Mouse (Mus musculus) forebrain, embryonic 10.5 days (tissue): ENCODE results near the gene Prpsap1. TPM values are rescaled to one million over a fixed set of nuclear protein-coding genes. Genes with fewer than 3 reads are reported as not detected.

Source experiments
- DNase-seq: peaks from one replicate; pipeline ENCODE4 v3.0.0-alpha.2; 2017; ENCODE audit warnings: low spot score; ENCODE audit errors: extremely low spot score
- H3K27ac ChIP-seq: fragments of 300-500 bp; sonication (generic); 2 replicates; pipeline ENCODE4 v1.5.1; 2016; ENCODE audit warnings: mild to moderate bottlenecking
- H3K27me3 ChIP-seq: fragments of 300-500 bp; sonication (generic); 2 replicates; pipeline ENCODE4 v1.6.1; 2016; ENCODE audit warnings: mild to moderate bottlenecking; ENCODE audit not compliant: poor library complexity, severe bottlenecking
- H3K36me3 ChIP-seq: fragments of 300-500 bp; sonication (generic); replicated peaks from 2 replicates; pipeline ENCODE4 v1.6.1; 2016; ENCODE audit warnings: mild to moderate bottlenecking, moderate library complexity
- H3K4me1 ChIP-seq: fragments of 300-500 bp; sonication (generic); 2 replicates; pipeline ENCODE4 v1.6.1; 2016
- H3K4me3 ChIP-seq: fragments of 300-500 bp; sonication (generic); 2 replicates; pipeline ENCODE4 v1.5.1; 2016; ENCODE audit warnings: mild to moderate bottlenecking, moderate library complexity
- H3K9me3 ChIP-seq: fragments of 300-500 bp; sonication (generic); 2 replicates; pipeline ENCODE4 v1.6.1; 2016; ENCODE audit warnings: mild to moderate bottlenecking, moderate library complexity
- WGBS: fragments of 180-500 bp; shearing (Covaris S2); methylation state at CpG from one replicate; pipeline ENCODE4 v1.1.7; 2016; 5-methylcytosine and 5-hydroxymethylcytosine counted together
- polyA plus RNA-seq: library from polyadenylated mRNA; unstranded; fragments of >200 nt; fragmentation: Nextera tagmentation; extraction: Ambion mirVana; gene quantifications from 2 replicates; pipeline ENCODE4 v1.2.1, GENCODE M21; 2016

Gene Prpsap1
- polyA plus RNA-seq, 1 experiment from 2014 or later = 200 TPM

GRCm38 (mm10) chr11:116530187-116531147, 36.5 kb upstream of the Prpsap1 start, which contains the start of gene Sphk1:
Gene Sphk1, plus strand, starts transcription at chr11:116530925.
- Histone ChIP-seq H3K4me1 (peaks cover 46% of the 10 kb centered on the region), H3K27me3 (peaks cover 85% of the 10 kb centered on the region), H3K9me3 (no peaks in the 10 kb centered on the region), H3K4me3 (peak within 1 kb of the TSS; percentile 52), H3K27ac (peak within 1 kb of the TSS; percentile 79), H3K36me3 (no peaks in the 10 kb centered on the region)
- DNase-seq = peak; percentile 57
- WGBS = 23% methylated on average over 11 of the region's 11 CpGs

GRCm38 (mm10) chr11:116528636-116529320, 34.8 kb upstream of the Prpsap1 start:
- no peaks in the 10 kb centered on the region for H3K36me3 ChIP-seq
- no peak for DNase-seq
- no peaks in the 10 kb centered on the region for H3K9me3 ChIP-seq
- no peak overlapping the region for H3K4me3 ChIP-seq
- H3K27ac ChIP-seq = no peak overlapping the region
- 80% methylated on average over 8 of the region's 8 CpGs for WGBS
- peaks cover 43% of the 10 kb centered on the region for H3K4me1 ChIP-seq
- peaks cover 68% of the 10 kb centered on the region for H3K27me3 ChIP-seq

- no peak overlapping the region for H3K27ac ChIP-seq
- no peak for DNase-seq
Measured at GRCm38 (mm10) chr11:116523699-116524189, 29.7 kb upstream of the Prpsap1 start.

GRCm38 (mm10) chr11:116522886-116523698, 29.1 kb upstream of the Prpsap1 start:
- Histone ChIP-seq H3K27me3 (peaks cover 24% of the 10 kb centered on the region; the same call in 1 of the 2 replicates), H3K4me3 (no peak overlapping the region), H3K9me3 (no peaks in the 10 kb centered on the region), H3K36me3 (no peaks in the 10 kb centered on the region), H3K4me1 (peaks cover 18% of the 10 kb centered on the region), H3K27ac (no peak overlapping the region)
- 71% methylated on average over 16 of the region's 16 CpGs for WGBS
- DNase-seq = no peak

More at GRCm38 (mm10) chr11:116523699-116524189, 29.7 kb upstream of the Prpsap1 start:
- Histone ChIP-seq H3K36me3 (no peaks in the 10 kb centered on the region), H3K27me3 (peaks cover 30% of the 10 kb centered on the region), H3K9me3 (no peaks in the 10 kb centered on the region), H3K4me3 (no peak overlapping the region), H3K4me1 (peaks cover 13% of the 10 kb centered on the region)
- 48% methylated on average over 5 of the region's 5 CpGs for WGBS

GRCm38 (mm10) chr11:116522046-116522445, 28.0 kb upstream of the Prpsap1 start:
- Histone ChIP-seq H3K4me3 (no peak overlapping the region), H3K27ac (no peak overlapping the region), H3K36me3 (no peaks in the 10 kb centered on the region), H3K27me3 (peaks cover 18% of the 10 kb centered on the region; the same call in 1 of the 2 replicates), H3K9me3 (no peaks in the 10 kb centered on the region), H3K4me1 (peaks cover 22% of the 10 kb centered on the region)
- DNase-seq = no peak
- WGBS = 83% methylated on average over 3 of the region's 3 CpGs

GRCm38 (mm10) chr11:116521143-116521542, 27.1 kb upstream of the Prpsap1 start:
- peaks cover 13% of the 10 kb centered on the region; the same call in 1 of the 2 replicates for H3K27me3 ChIP-seq
- peaks cover 22% of the 10 kb centered on the region for H3K4me1 ChIP-seq
- H3K9me3 ChIP-seq = no peaks in the 10 kb centered on the region
- H3K4me3 ChIP-seq = no peak overlapping the region
- 65% methylated on average over 3 of the region's 3 CpGs for WGBS
- DNase-seq = no peak
- no peak overlapping the region for H3K27ac ChIP-seq
- H3K36me3 ChIP-seq = no peaks in the 10 kb centered on the region

GRCm38 (mm10) chr11:116518482-116518881, 24.5 kb upstream of the Prpsap1 start:
- peaks cover 36% of the 10 kb centered on the region for H3K27me3 ChIP-seq
- H3K4me1 ChIP-seq = peaks cover 25% of the 10 kb centered on the region
- 0 out of 2 replicates have a peak overlapping the region, but pooled peaks have one; percentile 30 for H3K27ac ChIP-seq
- no peak overlapping the region for H3K4me3 ChIP-seq
- DNase-seq = no peak
- 78% methylated on average over 8 of the region's 8 CpGs for WGBS
- H3K9me3 ChIP-seq = no peaks in the 10 kb centered on the region
- no peaks in the 10 kb centered on the region for H3K36me3 ChIP-seq

- H3K9me3 ChIP-seq = peaks cover 7% of the 10 kb centered on the region; the same call in 1 of the 2 replicates
- WGBS = 10% methylated on average over 24 of the region's 24 CpGs
- no peak overlapping the region for H3K27ac ChIP-seq
- peak overlapping the region; percentile 29 for H3K4me3 ChIP-seq
- no peak for DNase-seq
- peaks cover 23% of the 10 kb centered on the region for H3K27me3 ChIP-seq
- H3K4me1 ChIP-seq = peaks cover 17% of the 10 kb centered on the region
- no peaks in the 10 kb centered on the region for H3K36me3 ChIP-seq
Measured at GRCm38 (mm10) chr11:116515330-116516020, 21.5 kb upstream of the Prpsap1 start.

- Histone ChIP-seq H3K36me3 (no peaks in the 10 kb centered on the region), H3K9me3 (peaks cover 7% of the 10 kb centered on the region; the same call in 1 of the 2 replicates), H3K27ac (no peak overlapping the region), H3K27me3 (peaks cover 23% of the 10 kb centered on the region), H3K4me1 (peaks cover 17% of the 10 kb centered on the region), H3K4me3 (no peak overlapping the region)
- WGBS = 83% methylated on average over 4 of the region's 4 CpGs
- DNase-seq = no peak
Measured at GRCm38 (mm10) chr11:116513531-116514038, 19.6 kb upstream of the Prpsap1 start.

GRCm38 (mm10) chr11:116512987-116513386, 19.0 kb upstream of the Prpsap1 start:
- no peak overlapping the region for H3K27ac ChIP-seq
- H3K4me3 ChIP-seq = no peak overlapping the region
- 91% methylated on average over 6 of the region's 6 CpGs for WGBS
- H3K36me3 ChIP-seq = no peaks in the 10 kb centered on the region
- peaks cover 7% of the 10 kb centered on the region; the same call in 1 of the 2 replicates for H3K9me3 ChIP-seq
- peaks cover 23% of the 10 kb centered on the region for H3K27me3 ChIP-seq
- peaks cover 12% of the 10 kb centered on the region for H3K4me1 ChIP-seq
- DNase-seq = no peak

- peaks cover 7% of the 10 kb centered on the region; the same call in 1 of the 2 replicates for H3K9me3 ChIP-seq
- H3K27me3 ChIP-seq = peaks cover 23% of the 10 kb centered on the region
- no peak overlapping the region for H3K4me3 ChIP-seq
- no peaks in the 10 kb centered on the region for H3K36me3 ChIP-seq
- no peak for DNase-seq
- peaks cover 8% of the 10 kb centered on the region for H3K4me1 ChIP-seq
- WGBS = 94% methylated on average over 7 of the region's 7 CpGs
- H3K27ac ChIP-seq = no peak overlapping the region
Measured at GRCm38 (mm10) chr11:116512154-116512553, 18.2 kb upstream of the Prpsap1 start.
